Mouse (Mus musculus) forebrain, embryonic 11.5 days (tissue): ENCODE measurements around the gene Ptpn11. TPM values are rescaled to one million over a fixed set of nuclear protein-coding genes. Genes with fewer than 3 reads are reported as not detected.

ENCODE experiments used
- ATAC-seq: fragments of 200-750 bp; cut with Nextera tagmentation; replicated peaks from 2 replicates; pipeline ENCODE4 v1.8.0; 2017; ENCODE audit warnings: moderate TSS enrichment; ENCODE audit not compliant: low FRiP score
- DNase-seq: peaks from one replicate; pipeline ENCODE4 v3.0.0-alpha.2; 2017; ENCODE audit warnings: low spot score
- H3K27ac ChIP-seq: fragments of 300-500 bp; sonication (generic); 2 replicates; pipeline ENCODE4 v1.5.1; 2014; ENCODE audit warnings: low read depth, low read length
- H3K27me3 ChIP-seq: fragments of 300-500 bp; sonication (generic); 2 replicates; pipeline ENCODE4 v1.6.1; 2014; ENCODE audit warnings: mild to moderate bottlenecking, low read length, mixed read lengths; ENCODE audit not compliant: control insufficient read depth, insufficient read depth
- H3K36me3 ChIP-seq: fragments of 300-500 bp; sonication (generic); 2 replicates; pipeline ENCODE4 v1.6.1; 2014; ENCODE audit warnings: mild to moderate bottlenecking, low read length, moderate library complexity, mixed read lengths; ENCODE audit not compliant: control insufficient read depth, insufficient read depth
- H3K4me1 ChIP-seq: fragments of 300-500 bp; sonication (generic); replicated peaks from 2 replicates; pipeline ENCODE4 v1.6.1; 2014; ENCODE audit warnings: low read length, mixed read lengths; ENCODE audit not compliant: control insufficient read depth, insufficient read depth
- H3K4me2 ChIP-seq: fragments of 300-500 bp; sonication (generic); 2 replicates; pipeline ENCODE4 v1.6.1; 2014; ENCODE audit warnings: low read depth, mild to moderate bottlenecking, low read length, moderate library complexity, mixed read lengths; ENCODE audit not compliant: severe bottlenecking
- H3K4me3 ChIP-seq: fragments of 300-500 bp; sonication (generic); 2 replicates; pipeline ENCODE4 v1.5.1; 2014; ENCODE audit warnings: low read depth, low read length
- H3K9ac ChIP-seq: fragments of 300-500 bp; sonication (generic); 2 replicates; pipeline ENCODE4 v1.6.1; 2014; ENCODE audit warnings: low read length
- H3K9me3 ChIP-seq: fragments of 300-500 bp; sonication (generic); 2 replicates; pipeline ENCODE4 v1.6.1; 2016; ENCODE audit warnings: low read length, mixed read lengths; ENCODE audit not compliant: control insufficient read depth
- WGBS: fragments of 180-500 bp; shearing (Covaris S2); extraction: QIAGEN DNeasy Blood & Tissue Kit; methylation state at CpG from one replicate; pipeline ENCODE4 v1.1.7; 2014; 5-methylcytosine and 5-hydroxymethylcytosine counted together
- polyA plus RNA-seq: library from polyadenylated mRNA; unstranded; fragments of >200 nt; fragmentation: Nextera tagmentation; extraction: Ambion mirVana; gene quantifications from 2 replicates; pipeline ENCODE4 v1.2.1, GENCODE M21; 2014

Ptpn11 gene
- polyA plus RNA-seq, 1 experiment from 2014 or later: 27.4 TPM

DNA sequence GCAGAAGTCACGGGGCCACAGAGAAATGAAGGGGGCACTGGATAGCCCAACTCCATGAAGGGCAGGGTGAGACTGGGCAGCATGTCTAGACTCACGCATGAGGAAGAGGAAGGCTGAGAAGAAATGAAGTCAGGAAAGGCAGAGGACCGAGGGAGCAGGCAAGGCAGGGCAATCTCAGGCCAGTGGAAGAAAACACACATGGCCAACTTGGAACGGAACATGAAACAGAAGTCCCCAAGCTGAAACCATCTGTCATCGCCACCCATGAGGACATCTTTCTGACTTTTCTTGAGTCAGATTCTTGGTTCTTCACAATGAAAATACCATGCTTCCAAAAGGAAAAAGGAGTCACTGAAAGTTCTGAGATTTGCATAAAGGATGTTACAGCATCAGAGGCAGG lies 33.7 kb downstream of the Ptpn11 start:
- peaks cover 10% of the 10 kb centered on the region; the same call in 1 of the 2 replicates for H3K36me3 ChIP-seq
- H3K27ac ChIP-seq: no peak overlapping the region
- ATAC-seq: no peak
- DNase-seq: no peak
- H3K9ac ChIP-seq: no peak overlapping the region
- WGBS: 92% methylated on average over 5 of the region's 5 CpGs
- H3K9me3 ChIP-seq: no peaks in the 10 kb centered on the region
- H3K4me1 ChIP-seq: no peaks in the 10 kb centered on the region
- no peak overlapping the region for H3K4me2 ChIP-seq
- no peak overlapping the region for H3K4me3 ChIP-seq
- no peaks in the 10 kb centered on the region for H3K27me3 ChIP-seq

DNA sequence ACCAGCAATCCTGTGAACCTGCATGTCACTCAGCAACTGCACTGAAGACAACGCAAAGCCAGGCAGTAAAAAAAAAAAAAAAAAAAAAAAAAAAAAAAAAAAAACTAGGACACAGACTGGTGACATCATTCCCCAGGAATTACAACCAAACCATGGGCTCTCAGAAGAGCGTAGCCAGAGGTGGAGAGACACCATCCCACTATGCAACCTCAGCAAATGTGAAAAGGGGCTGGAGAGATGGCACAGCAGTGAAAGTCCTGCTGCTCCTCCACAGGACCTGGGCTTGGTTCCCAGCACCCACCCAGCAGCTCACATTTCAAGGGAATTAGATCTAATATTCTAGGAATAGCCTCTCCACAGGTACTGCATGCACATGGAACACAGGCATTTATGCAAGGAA lies 34.2 kb downstream of the Ptpn11 start:
- no peak for DNase-seq
- no peak overlapping the region for H3K4me3 ChIP-seq
- no peak for ATAC-seq
- no peak overlapping the region for H3K4me2 ChIP-seq
- H3K9me3 ChIP-seq: no peaks in the 10 kb centered on the region
- no peaks in the 10 kb centered on the region for H3K4me1 ChIP-seq
- WGBS: 84% methylated on average over 2 of the region's 2 CpGs
- peaks cover 8% of the 10 kb centered on the region; the same call in 1 of the 2 replicates for H3K36me3 ChIP-seq
- H3K27ac ChIP-seq: no peak overlapping the region
- no peaks in the 10 kb centered on the region for H3K27me3 ChIP-seq
- no peak overlapping the region for H3K9ac ChIP-seq

DNA sequence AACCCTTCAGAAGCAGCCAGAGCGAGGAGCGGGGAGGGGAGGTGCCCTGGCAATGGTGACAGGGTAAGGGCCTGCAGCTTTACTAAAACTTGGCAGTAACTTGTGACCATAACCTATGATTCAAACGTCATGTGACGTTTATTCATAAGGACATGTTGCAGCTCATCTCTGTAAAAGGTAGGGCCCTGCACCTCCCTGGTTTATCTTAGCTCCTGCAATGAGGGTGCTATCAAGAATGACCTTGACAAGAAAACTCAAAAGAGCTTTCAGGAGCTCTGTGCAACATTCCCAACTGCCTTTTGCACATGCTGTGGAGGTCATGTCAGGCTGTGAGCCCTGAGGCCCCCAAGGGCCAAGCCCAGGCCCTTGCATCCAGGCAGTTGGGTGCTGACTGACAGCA lies 35.1 kb downstream of the Ptpn11 start:
- no peak overlapping the region for H3K9ac ChIP-seq
- H3K27me3 ChIP-seq: no peaks in the 10 kb centered on the region
- peaks cover 7% of the 10 kb centered on the region; the same call in 1 of the 2 replicates for H3K36me3 ChIP-seq
- H3K4me1 ChIP-seq: no peaks in the 10 kb centered on the region
- H3K27ac ChIP-seq: no peak overlapping the region
- no peaks in the 10 kb centered on the region for H3K9me3 ChIP-seq
- WGBS: 89% methylated on average over 4 of the region's 4 CpGs
- ATAC-seq (no peak), DNase-seq (no peak)
- no peak overlapping the region for H3K4me2 ChIP-seq
- H3K4me3 ChIP-seq: no peak overlapping the region

GRCm38 (mm10) chr5:121150684-121151083 lies 40.5 kb downstream of the Ptpn11 start:
- H3K9ac ChIP-seq: no peak overlapping the region
- ATAC-seq (no peak), DNase-seq (no peak)
- H3K9me3 ChIP-seq: no peaks in the 10 kb centered on the region
- H3K4me2 ChIP-seq: no peak overlapping the region
- no peak overlapping the region for H3K4me3 ChIP-seq
- no peaks in the 10 kb centered on the region for H3K4me1 ChIP-seq
- H3K27me3 ChIP-seq: no peaks in the 10 kb centered on the region
- H3K27ac ChIP-seq: no peak overlapping the region
- WGBS: 92% methylated on average over 4 of the region's 4 CpGs
- peaks cover 9% of the 10 kb centered on the region; the same call in 1 of the 2 replicates for H3K36me3 ChIP-seq

DNA sequence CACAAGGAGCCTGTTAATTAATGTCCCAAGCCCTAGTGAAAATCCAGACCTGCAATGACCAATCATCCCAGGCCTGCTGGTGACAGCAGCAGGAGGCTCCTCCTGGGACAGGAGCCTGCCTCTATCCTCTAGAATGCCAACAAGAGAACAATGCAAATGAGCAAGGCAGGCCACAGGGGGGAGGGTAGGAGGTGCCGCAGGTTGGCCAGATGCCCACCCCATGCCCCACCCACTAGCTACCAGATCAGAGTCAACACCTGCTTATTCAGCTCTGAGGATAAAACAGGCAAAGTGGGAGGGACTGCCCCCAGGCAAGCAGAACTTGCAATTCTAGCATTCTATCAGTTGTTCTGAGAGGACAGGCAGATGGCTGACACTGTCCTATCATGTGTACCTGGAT lies 42.0 kb downstream of the Ptpn11 start:
- Histone ChIP-seq H3K4me2 (no peak overlapping the region), H3K27ac (no peak overlapping the region), H3K9me3 (no peaks in the 10 kb centered on the region), H3K4me3 (no peak overlapping the region), H3K9ac (no peak overlapping the region), H3K4me1 (no peaks in the 10 kb centered on the region), H3K36me3 (peaks cover 9% of the 10 kb centered on the region; the same call in 1 of the 2 replicates), H3K27me3 (no peaks in the 10 kb centered on the region)
- DNase-seq (no peak), ATAC-seq (no peak)
- WGBS: 81% methylated on average over 1 of the region's 1 CpGs

GRCm38 (mm10) chr5:121146275-121146674 lies 44.9 kb downstream of the Ptpn11 start:
- ATAC-seq: no peak
- Histone ChIP-seq H3K4me3 (no peak overlapping the region), H3K9me3 (no peaks in the 10 kb centered on the region), H3K27ac (no peak overlapping the region), H3K4me2 (no peak overlapping the region), H3K9ac (no peak overlapping the region), H3K27me3 (no peaks in the 10 kb centered on the region), H3K4me1 (no peaks in the 10 kb centered on the region), H3K36me3 (peaks cover 11% of the 10 kb centered on the region; the same call in 1 of the 2 replicates)
- DNase-seq: no peak
- 94% methylated on average over 5 of the region's 5 CpGs for WGBS

DNA sequence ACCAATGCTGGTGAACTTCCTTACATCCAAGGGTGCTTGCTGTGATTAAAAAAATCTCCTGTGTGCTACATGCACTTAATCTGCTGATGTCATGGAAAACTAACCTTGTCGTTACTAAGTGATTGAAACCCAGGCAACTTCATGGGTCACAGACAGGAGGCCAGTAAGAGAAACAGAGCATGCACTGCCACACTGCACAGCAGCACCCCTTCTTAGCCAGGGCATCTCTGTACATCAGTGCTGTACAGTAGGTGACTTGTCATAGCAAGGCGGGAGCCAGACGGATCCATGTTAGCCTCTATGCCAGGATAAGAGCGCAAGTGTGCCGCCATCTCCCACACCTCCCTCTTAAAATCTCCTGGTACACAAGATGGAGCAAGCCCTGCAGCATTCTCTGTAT lies 45.6 kb downstream of the Ptpn11 start:
- no peak overlapping the region for H3K4me2 ChIP-seq
- H3K27me3 ChIP-seq: no peaks in the 10 kb centered on the region
- DNase-seq (no peak), ATAC-seq (no peak)
- no peaks in the 10 kb centered on the region for H3K4me1 ChIP-seq
- no peak overlapping the region for H3K9ac ChIP-seq
- WGBS: 91% methylated on average over 5 of the region's 5 CpGs
- no peaks in the 10 kb centered on the region for H3K9me3 ChIP-seq
- H3K27ac ChIP-seq: no peak overlapping the region
- no peak overlapping the region for H3K4me3 ChIP-seq
- peaks cover 8% of the 10 kb centered on the region; the same call in 1 of the 2 replicates for H3K36me3 ChIP-seq

DNA sequence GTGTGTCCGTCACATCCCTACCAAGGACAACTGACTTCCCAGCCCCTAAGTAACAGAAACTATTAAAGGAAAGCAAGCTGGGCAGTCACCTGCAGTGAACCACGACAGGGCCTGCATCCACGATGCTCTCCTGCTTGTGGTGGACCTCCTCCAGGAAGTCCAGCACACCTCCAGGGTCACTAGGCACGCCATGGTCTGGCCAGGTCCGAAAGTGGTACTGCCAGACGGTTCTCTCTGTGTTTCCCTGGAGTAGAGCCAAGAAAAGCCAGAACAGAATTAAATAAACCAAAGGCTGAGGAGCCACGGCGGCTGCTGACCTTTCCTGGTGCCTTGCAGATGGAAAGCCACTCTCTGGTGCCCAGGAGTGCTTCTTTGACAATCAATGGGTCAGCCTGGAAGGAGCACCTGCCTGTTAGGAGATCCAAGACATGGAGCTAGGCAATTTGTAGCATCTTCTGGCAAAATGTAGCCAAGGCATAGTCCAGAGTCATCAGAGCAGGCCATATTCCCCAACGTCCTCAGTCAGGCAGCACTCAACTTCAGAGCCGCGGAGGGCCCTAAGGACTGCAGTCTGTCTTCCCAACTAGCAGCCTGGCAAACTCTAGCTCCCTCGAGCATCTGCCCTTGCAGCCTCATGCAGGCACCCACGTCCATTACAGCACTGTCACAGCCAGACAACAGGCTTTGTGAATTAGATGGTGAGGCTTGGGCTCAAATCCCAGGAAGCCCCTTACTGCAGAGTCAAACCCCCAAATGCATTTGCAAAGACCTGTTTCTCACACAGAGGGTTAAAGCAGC lies 46.6 kb downstream of the Ptpn11 start:
- ATAC-seq (no peak), DNase-seq (no peak)
- no peak overlapping the region for H3K4me2 ChIP-seq
- no peak overlapping the region for H3K9ac ChIP-seq
- peaks cover 7% of the 10 kb centered on the region; the same call in 1 of the 2 replicates for H3K36me3 ChIP-seq
- 88% methylated on average over 13 of the region's 13 CpGs for WGBS
- no peak overlapping the region for H3K4me3 ChIP-seq
- H3K4me1 ChIP-seq: no peaks in the 10 kb centered on the region
- no peaks in the 10 kb centered on the region for H3K27me3 ChIP-seq
- no peak overlapping the region for H3K27ac ChIP-seq
- no peaks in the 10 kb centered on the region for H3K9me3 ChIP-seq
